Mouse (Mus musculus) hindbrain, embryonic 15.5 days (tissue): ENCODE measurements at regions not wholly inside any gene's neighbourhood (a gene's known extent, or its start where the extent isn't known, plus 50 kb on each side); places are given as distances from the start of the nearest gene placed in this dataset.

Experiments
- ATAC-seq: fragments of 200-750 bp; cut with Nextera tagmentation; 2 replicates; pipeline ENCODE4 v1.8.0; 2017; ENCODE audit warnings: low read depth, moderate number of reproducible peaks, moderate TSS enrichment; ENCODE audit not compliant: low FRiP score
- H3K27ac ChIP-seq: fragments of 300-500 bp; sonication (generic); replicated peaks from 2 replicates; pipeline ENCODE4 v1.5.1; 2015; ENCODE audit warnings: mild to moderate bottlenecking, inconsistent platforms
- H3K27me3 ChIP-seq: fragments of 300-500 bp; sonication (generic); 2 replicates; pipeline ENCODE4 v1.6.1; 2015; ENCODE audit warnings: control low read depth, inconsistent platforms
- H3K36me3 ChIP-seq: fragments of 300-500 bp; sonication (generic); 2 replicates; pipeline ENCODE4 v1.6.1; 2015; ENCODE audit warnings: control low read depth, inconsistent platforms
- H3K4me1 ChIP-seq: fragments of 300-500 bp; sonication (generic); replicated peaks from 2 replicates; pipeline ENCODE4 v1.6.1; 2015; ENCODE audit warnings: control low read depth, inconsistent platforms
- H3K4me2 ChIP-seq: fragments of 300-500 bp; sonication (generic); 2 replicates; pipeline ENCODE4 v1.6.1; 2015; ENCODE audit warnings: moderate library complexity, mild to moderate bottlenecking, inconsistent platforms
- H3K4me3 ChIP-seq: fragments of 300-500 bp; sonication (generic); 2 replicates; pipeline ENCODE4 v1.5.1; 2015; ENCODE audit warnings: mild to moderate bottlenecking, inconsistent platforms
- H3K9ac ChIP-seq: fragments of 300-500 bp; sonication (generic); 2 replicates; pipeline ENCODE4 v1.6.1; 2015; ENCODE audit warnings: inconsistent platforms
- H3K9me3 ChIP-seq: fragments of 300-500 bp; sonication (generic); 2 replicates; pipeline ENCODE4 v1.6.1; 2016; ENCODE audit warnings: control low read depth, inconsistent platforms
- WGBS: fragments of 180-500 bp; shearing (Covaris S2); methylation state at CpG from one replicate; pipeline ENCODE4 v1.1.7; 2015; 5-methylcytosine and 5-hydroxymethylcytosine counted together

DNA sequence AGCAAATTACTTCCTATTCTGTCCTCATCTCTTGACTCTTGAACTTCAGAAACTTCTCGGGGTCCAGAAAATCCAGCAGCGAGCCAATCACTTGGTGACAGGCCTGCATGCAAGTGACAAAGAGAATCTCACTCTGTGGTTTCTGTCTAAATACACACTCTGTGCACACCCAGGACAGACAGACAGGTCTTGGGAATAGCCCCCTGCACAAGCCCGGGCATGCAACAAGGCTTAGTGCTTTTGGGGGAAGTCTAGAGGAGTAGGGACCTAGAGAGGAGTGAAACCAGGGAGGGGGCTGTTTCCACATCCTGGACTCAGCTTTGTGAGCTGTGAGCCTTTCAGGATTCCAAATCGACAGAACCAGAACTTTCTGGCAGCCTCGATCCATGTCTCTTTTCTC is 259.6 kb downstream of the Ajap1 start:
- Histone ChIP-seq H3K27me3 (peaks cover 3% of the 10 kb centered on the region; the same call in 1 of the 2 replicates), H3K36me3 (no peaks in the 10 kb centered on the region), H3K9me3 (no peaks in the 10 kb centered on the region), H3K9ac (no peak overlapping the region), H3K4me2 (no peak overlapping the region), H3K4me1 (peaks cover 6% of the 10 kb centered on the region; the same call in 1 of the 2 replicates), H3K4me3 (no peak overlapping the region), H3K27ac (no peak overlapping the region)
- ATAC-seq = no peak
- WGBS = 91% methylated on average over 5 of the region's 5 CpGs

DNA sequence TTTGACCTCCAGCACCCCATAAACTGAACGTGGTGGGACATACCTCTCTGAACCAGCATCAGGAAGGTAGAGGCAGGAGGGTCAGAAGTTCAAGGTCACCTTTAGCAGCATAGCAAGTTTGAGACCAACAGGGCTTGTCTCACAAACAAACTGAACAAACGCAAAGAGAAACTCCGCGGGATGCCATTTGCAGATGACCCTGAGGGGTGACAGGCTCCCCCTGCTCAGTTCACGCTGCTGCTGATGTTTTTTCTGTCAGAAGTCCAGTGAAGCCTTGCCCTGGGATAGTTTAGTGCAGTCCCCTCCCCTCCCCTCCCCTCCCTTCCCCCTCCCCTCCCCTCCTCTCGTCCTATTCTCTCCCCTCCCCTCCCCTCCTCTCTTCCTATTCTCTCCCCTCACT is 262.1 kb downstream of the Ajap1 start:
- Histone ChIP-seq H3K36me3 (no peaks in the 10 kb centered on the region), H3K4me2 (no peak overlapping the region), H3K9ac (no peak overlapping the region), H3K27me3 (peaks cover 3% of the 10 kb centered on the region; the same call in 1 of the 2 replicates), H3K9me3 (no peaks in the 10 kb centered on the region), H3K4me1 (peaks cover 6% of the 10 kb centered on the region; the same call in 1 of the 2 replicates), H3K4me3 (no peak overlapping the region), H3K27ac (no peak overlapping the region)
- ATAC-seq = no peak
- 29% methylated on average over 5 of the region's 6 CpGs for WGBS

DNA sequence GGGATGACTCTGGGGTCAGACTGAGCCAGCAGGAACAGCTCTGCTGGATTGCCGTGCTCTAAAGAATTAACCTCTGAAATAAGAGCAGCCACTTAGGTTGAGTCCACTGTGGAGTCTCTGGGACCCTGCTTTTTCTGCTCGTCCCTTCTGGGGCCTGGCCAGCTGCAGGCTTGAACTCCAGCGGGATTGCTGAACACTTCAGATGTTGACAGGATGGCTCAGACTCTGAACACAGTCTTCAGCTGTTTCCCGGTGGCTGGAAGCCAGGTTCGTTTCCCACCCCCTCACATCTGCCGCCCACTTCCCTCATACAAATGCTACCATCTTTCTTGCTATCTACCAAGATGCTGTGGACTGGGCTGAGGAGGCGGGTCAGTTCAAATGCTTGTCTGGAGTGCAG is 262.5 kb downstream of the Ajap1 start:
- no peak overlapping the region for H3K27ac ChIP-seq
- no peaks in the 10 kb centered on the region for H3K36me3 ChIP-seq
- WGBS = 48% methylated on average over 7 of the region's 7 CpGs
- H3K4me1 ChIP-seq = peaks cover 5% of the 10 kb centered on the region; the same call in 1 of the 2 replicates
- H3K9me3 ChIP-seq = no peaks in the 10 kb centered on the region
- H3K4me2 ChIP-seq = no peak overlapping the region
- ATAC-seq = no peak
- no peak overlapping the region for H3K9ac ChIP-seq
- H3K27me3 ChIP-seq = peaks cover 3% of the 10 kb centered on the region; the same call in 1 of the 2 replicates
- H3K4me3 ChIP-seq = no peak overlapping the region

DNA sequence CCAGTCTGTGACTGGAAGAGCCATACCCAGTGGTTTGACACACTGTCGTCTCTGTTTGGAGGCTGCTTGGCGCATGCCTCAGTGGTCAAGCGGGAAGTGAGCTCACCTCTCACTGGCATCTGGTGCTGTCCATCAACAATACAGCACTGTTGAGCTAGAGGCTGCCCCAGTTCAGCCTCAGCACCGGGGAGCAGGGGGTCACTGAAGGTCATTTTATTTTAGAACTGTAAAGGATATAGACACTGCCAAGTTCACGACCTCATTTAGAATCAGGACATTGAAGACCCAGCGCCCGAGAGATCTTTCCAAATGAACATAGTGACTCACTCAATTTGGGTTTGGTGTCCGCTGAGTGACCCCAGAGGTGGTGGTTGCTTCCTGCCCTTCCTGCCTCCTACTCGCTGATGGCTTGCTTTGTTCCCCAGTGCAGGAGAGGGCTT is 265.1 kb downstream of the Ajap1 start:
- no peak overlapping the region for H3K4me2 ChIP-seq
- no peak for ATAC-seq
- H3K9me3 ChIP-seq = no peaks in the 10 kb centered on the region
- no peak overlapping the region for H3K9ac ChIP-seq
- peaks cover 3% of the 10 kb centered on the region; the same call in 1 of the 2 replicates for H3K27me3 ChIP-seq
- H3K36me3 ChIP-seq = no peaks in the 10 kb centered on the region
- H3K4me1 ChIP-seq = no peaks in the 10 kb centered on the region; the same call in 1 of the 2 replicates
- no peak overlapping the region for H3K4me3 ChIP-seq
- WGBS = 78% methylated on average over 9 of the region's 9 CpGs
- H3K27ac ChIP-seq = no peak overlapping the region

GRCm38 (mm10) chr4:153212095-153212494 is 270.5 kb downstream of the Ajap1 start:
- Histone ChIP-seq H3K9ac (no peak overlapping the region), H3K4me3 (no peak overlapping the region), H3K27ac (no peak overlapping the region), H3K36me3 (no peaks in the 10 kb centered on the region), H3K4me1 (peaks cover 17% of the 10 kb centered on the region), H3K9me3 (no peaks in the 10 kb centered on the region), H3K4me2 (no peak overlapping the region), H3K27me3 (0 out of 2 replicates have a peak, but pooled peaks cover 3% of the 10 kb centered on the region)
- no peak for ATAC-seq
- 45% methylated on average over 11 of the region's 11 CpGs for WGBS

- Histone ChIP-seq H3K9me3 (no peaks in the 10 kb centered on the region), H3K9ac (no peak overlapping the region), H3K36me3 (no peaks in the 10 kb centered on the region), H3K27ac (no peak overlapping the region), H3K4me2 (no peak overlapping the region), H3K4me3 (no peak overlapping the region), H3K27me3 (0 out of 2 replicates have a peak, but pooled peaks cover 6% of the 10 kb centered on the region), H3K4me1 (peaks cover 28% of the 10 kb centered on the region)
- no peak for ATAC-seq
- WGBS = 46% methylated on average over 2 of the region's 2 CpGs
Observed at GRCm38 (mm10) chr4:153208822-153209221, 273.8 kb downstream of the Ajap1 start.

- H3K4me2 ChIP-seq = no peak overlapping the region
- no peaks in the 10 kb centered on the region for H3K9me3 ChIP-seq
- H3K27me3 ChIP-seq = 0 out of 2 replicates have a peak, but pooled peaks cover 6% of the 10 kb centered on the region
- H3K36me3 ChIP-seq = no peaks in the 10 kb centered on the region
- no peak overlapping the region for H3K9ac ChIP-seq
- no peak overlapping the region for H3K4me3 ChIP-seq
- 60% methylated on average over 6 of the region's 6 CpGs for WGBS
- no peak for ATAC-seq
- peaks cover 28% of the 10 kb centered on the region for H3K4me1 ChIP-seq
- H3K27ac ChIP-seq = no peak overlapping the region
Observed at GRCm38 (mm10) chr4:153208215-153208614, 274.4 kb downstream of the Ajap1 start.

GRCm38 (mm10) chr4:153207578-153208102 is 275.0 kb downstream of the Ajap1 start:
- Histone ChIP-seq H3K4me1 (peaks cover 28% of the 10 kb centered on the region), H3K4me2 (no peak overlapping the region), H3K9ac (no peak overlapping the region), H3K27ac (peak overlapping the region; percentile 55; the same call in 1 of the 2 replicates), H3K4me3 (no peak overlapping the region), H3K36me3 (no peaks in the 10 kb centered on the region), H3K27me3 (0 out of 2 replicates have a peak, but pooled peaks cover 6% of the 10 kb centered on the region), H3K9me3 (no peaks in the 10 kb centered on the region)
- WGBS = 46% methylated on average over 11 of the region's 11 CpGs
- ATAC-seq = 0 out of 2 replicates have a peak, but pooled peaks have one; percentile 46

- Histone ChIP-seq H3K4me1 (peaks cover 25% of the 10 kb centered on the region), H3K9ac (no peak overlapping the region), H3K27ac (peak overlapping the region; percentile 55), H3K9me3 (no peaks in the 10 kb centered on the region), H3K27me3 (0 out of 2 replicates have a peak, but pooled peaks cover 6% of the 10 kb centered on the region), H3K4me3 (no peak overlapping the region), H3K36me3 (no peaks in the 10 kb centered on the region), H3K4me2 (no peak overlapping the region)
- ATAC-seq = no peak
- 46% methylated on average over 11 of the region's 11 CpGs for WGBS
Observed at GRCm38 (mm10) chr4:153206789-153207457, 275.7 kb downstream of the Ajap1 start.

GRCm38 (mm10) chr4:153204764-153205163 is 277.8 kb downstream of the Ajap1 start:
- no peak overlapping the region for H3K4me2 ChIP-seq
- no peaks in the 10 kb centered on the region for H3K9me3 ChIP-seq
- H3K4me1 ChIP-seq = peaks cover 24% of the 10 kb centered on the region
- 0 out of 2 replicates have a peak, but pooled peaks cover 6% of the 10 kb centered on the region for H3K27me3 ChIP-seq
- H3K9ac ChIP-seq = no peak overlapping the region
- no peak for ATAC-seq
- WGBS = 44% methylated on average over 7 of the region's 7 CpGs
- H3K27ac ChIP-seq = no peak overlapping the region
- H3K4me3 ChIP-seq = no peak overlapping the region
- H3K36me3 ChIP-seq = no peaks in the 10 kb centered on the region

DNA sequence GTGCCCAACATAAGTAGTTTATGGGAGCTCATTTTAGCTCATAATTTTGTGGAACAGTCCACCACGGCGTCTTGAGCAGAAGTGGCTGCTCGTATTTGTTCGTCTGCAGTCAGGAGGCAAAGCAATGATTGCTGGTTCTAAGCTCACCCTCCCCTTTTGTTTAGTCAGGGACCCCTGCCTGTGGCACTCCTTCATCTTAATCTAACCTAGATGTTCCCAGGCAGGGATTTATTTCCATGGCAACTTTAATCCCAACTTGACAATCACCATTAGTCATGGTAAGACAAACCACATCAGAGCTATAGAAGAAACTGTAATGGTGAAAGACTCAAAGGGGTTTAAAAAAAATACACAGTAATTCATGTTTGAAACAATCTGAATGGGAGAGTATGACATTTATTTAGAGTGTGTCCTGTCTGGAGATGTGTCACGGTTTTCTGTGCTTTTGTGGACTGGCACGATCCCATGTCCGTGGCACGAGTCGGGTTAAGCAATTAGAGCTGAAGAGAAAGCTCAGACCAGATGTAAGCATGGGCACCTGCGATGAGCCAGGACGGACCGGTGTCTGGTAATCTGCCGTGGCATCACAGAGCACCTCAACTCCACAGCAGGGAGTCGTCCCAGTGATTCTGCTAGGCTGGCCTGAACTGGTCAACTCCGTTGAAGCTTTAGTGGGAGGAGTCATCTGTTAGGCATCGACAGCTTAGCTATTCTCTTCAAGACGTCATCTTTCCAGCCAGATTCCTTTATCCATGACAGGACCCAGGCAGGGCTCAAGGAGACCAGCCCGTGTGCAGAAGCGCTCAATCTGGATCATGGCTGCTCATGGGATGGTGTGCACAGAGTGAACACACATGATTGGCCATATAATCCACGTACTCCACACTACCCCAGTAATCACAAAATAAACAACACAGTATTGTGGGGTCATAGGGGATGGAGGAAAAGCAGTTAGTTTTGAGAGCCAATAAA is 281.5 kb downstream of the Ajap1 start:
- Histone ChIP-seq H3K4me1 (0 out of 2 replicates have a peak, but pooled peaks cover 1% of the 10 kb centered on the region), H3K27ac (no peak overlapping the region), H3K36me3 (no peaks in the 10 kb centered on the region), H3K9ac (no peak overlapping the region), H3K9me3 (no peaks in the 10 kb centered on the region), H3K4me2 (no peak overlapping the region), H3K27me3 (0 out of 2 replicates have a peak, but pooled peaks cover under 1% of the 10 kb centered on the region), H3K4me3 (no peak overlapping the region)
- 48% methylated on average over 20 of the region's 20 CpGs for WGBS
- ATAC-seq = no peak
